Mouse (Mus musculus): ENCODE measurements at regions not wholly inside any gene's neighbourhood (a gene's known extent, or its start where the extent isn't known, plus 50 kb on each side); places are given as distances from the start of the nearest gene placed in this dataset.
"Not testable (repeated sequence)": the region's sequence is repeated elsewhere in the genome, so short reads cannot be mapped to it uniquely, and the experiment has no call there.

GRCm38 (mm10) chr12:93812963-93813733, 1878.9 kb upstream of the Flrt2 start:
- no peak for DNase-seq

- DNase-seq: no peak
Measured at GRCm38 (mm10) chr12:93850944-93851520, 1841.0 kb upstream of the Flrt2 start.

GRCm38 (mm10) chr12:93851660-93852059, 1840.4 kb upstream of the Flrt2 start:
- DNase-seq: no peak

GRCm38 (mm10) chr12:93885946-93886345, 1806.1 kb upstream of the Flrt2 start:
- DNase-seq: no peak

- DNase-seq: no peak
Measured at GRCm38 (mm10) chr12:93890109-93890508, 1801.9 kb upstream of the Flrt2 start.

- not testable (repeated sequence) for DNase-seq
Measured at GRCm38 (mm10) chr12:93928541-93929238, 1763.3 kb upstream of the Flrt2 start.

- not testable (repeated sequence) for DNase-seq
Measured at GRCm38 (mm10) chr12:93929239-93929563, 1762.8 kb upstream of the Flrt2 start.

- peak; percentile 64 for DNase-seq
Measured at GRCm38 (mm10) chr12:93930242-93930641, 1761.8 kb upstream of the Flrt2 start.

GRCm38 (mm10) chr12:93960869-93961268, 1731.2 kb upstream of the Flrt2 start:
- DNase-seq: no peak

- DNase-seq: no peak
Measured at GRCm38 (mm10) chr12:93981307-93981706, 1710.7 kb upstream of the Flrt2 start.

- DNase-seq: no peak
Measured at GRCm38 (mm10) chr12:93991531-93991930, 1700.5 kb upstream of the Flrt2 start.

- DNase-seq: no peak
Measured at GRCm38 (mm10) chr12:93993875-93994274, 1698.2 kb upstream of the Flrt2 start.

- DNase-seq: no peak
Measured at GRCm38 (mm10) chr12:94015946-94016345, 1676.1 kb upstream of the Flrt2 start.

GRCm38 (mm10) chr12:94031364-94031763, 1660.7 kb upstream of the Flrt2 start:
- no peak for DNase-seq

GRCm38 (mm10) chr12:94047972-94048371, 1644.1 kb upstream of the Flrt2 start:
- DNase-seq: no peak

GRCm38 (mm10) chr12:94057767-94058166, 1634.3 kb upstream of the Flrt2 start:
- peak; percentile 50 for DNase-seq

GRCm38 (mm10) chr12:94059641-94060040, 1632.4 kb upstream of the Flrt2 start:
- DNase-seq: no peak

- no peak for DNase-seq
Measured at GRCm38 (mm10) chr12:94060336-94060735, 1631.7 kb upstream of the Flrt2 start.

- no peak for DNase-seq
Measured at GRCm38 (mm10) chr12:94066444-94067152, 1625.4 kb upstream of the Flrt2 start.

GRCm38 (mm10) chr12:94070940-94071505, 1621.0 kb upstream of the Flrt2 start:
- no peak for DNase-seq

GRCm38 (mm10) chr12:94105582-94106162, 1586.4 kb upstream of the Flrt2 start:
- no peak for DNase-seq

GRCm38 (mm10) chr12:94150143-94150542, 1541.9 kb upstream of the Flrt2 start:
- no peak for DNase-seq
